Mouse (Mus musculus) T-helper 2 cell (primary cell): ENCODE results near the gene Pigm.

ENCODE experiments used
- in situ Hi-C: fragments of 300-600 bp; cut with MboI, MseI; formaldehyde crosslinking; loops from one replicate; pipeline ENCODE4 v1.15.1; 2025; ENCODE audit warnings: high pct_unique_total_duplicates

Gene Pigm

GRCm38 (mm10) chr1:172352001-172352400 is 24.3 kb upstream of the Pigm start:
- in situ Hi-C loops, result no loop called here

- in situ Hi-C loops, result no loop called here
These were observed 23.9 kb upstream of the Pigm start for GRCm38 (mm10) chr1:172352453-172352852.

DNA sequence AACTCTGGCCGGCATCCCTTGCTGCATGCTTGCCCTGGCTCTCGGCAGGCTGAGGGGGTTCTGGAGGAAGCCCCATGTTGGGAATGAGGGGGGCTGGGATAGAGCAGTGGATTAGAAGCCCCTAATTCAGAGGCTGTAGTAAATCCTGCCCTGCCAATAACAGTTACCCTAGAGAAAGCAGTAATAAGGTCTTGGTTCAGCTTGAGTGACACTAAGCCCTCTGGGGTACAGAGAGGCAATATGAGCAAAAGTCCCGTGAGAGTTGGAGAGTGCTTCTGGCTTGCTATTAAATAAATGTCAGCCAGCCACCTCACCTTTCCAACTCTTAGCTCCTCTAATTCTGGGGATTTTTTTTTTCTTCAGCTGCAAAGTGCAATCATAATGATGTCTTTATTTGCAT is 21.0 kb upstream of the Pigm start:
- in situ Hi-C loops, result no loop called here

GRCm38 (mm10) chr1:172357550-172357949 is 18.8 kb upstream of the Pigm start:
- in situ Hi-C loops, result no loop called here

DNA sequence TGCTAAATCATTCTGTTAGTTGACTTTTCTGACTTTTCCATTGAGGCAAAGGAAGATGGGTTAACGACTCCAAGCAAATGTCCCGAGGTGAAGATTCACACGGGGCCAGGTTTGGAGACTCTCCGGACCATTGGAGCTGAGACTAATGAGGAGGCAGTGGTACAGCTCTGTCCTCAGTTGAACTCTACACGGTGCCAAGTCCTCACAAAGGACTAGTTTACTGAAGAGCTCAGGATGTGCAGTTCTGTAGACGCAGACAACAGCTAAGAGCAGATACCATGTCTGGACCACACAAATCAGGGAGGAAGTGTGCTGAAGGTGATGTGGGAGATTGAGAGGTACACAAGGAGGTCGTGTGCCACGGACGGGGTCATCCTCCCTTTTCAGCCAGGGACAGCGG is 18.0 kb upstream of the Pigm start:
- in situ Hi-C loops, result no loop called here

DNA sequence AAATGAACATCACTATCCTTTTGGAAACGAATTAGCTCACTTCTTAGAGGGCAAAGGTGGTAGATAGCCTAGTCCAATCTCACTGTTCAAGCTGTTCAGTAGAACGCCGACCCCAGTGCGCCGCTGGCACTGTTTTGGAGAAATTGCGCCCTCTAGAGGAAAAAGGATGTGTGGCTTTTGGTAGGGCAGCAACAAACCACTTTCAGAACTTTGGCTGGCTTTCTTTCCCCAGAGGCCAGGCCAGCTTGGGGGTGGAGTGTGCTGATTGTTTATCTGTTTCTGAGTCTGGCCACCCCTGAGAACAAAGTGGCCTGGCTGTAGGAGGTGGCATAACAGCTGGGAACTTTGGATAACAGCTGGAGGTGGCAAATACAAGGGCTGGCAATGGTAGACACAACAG is 11.7 kb upstream of the Pigm start:
- in situ Hi-C loops, result loop anchor here (5.0 kb wide), 1 partner anchor 32 kb away; no protein-coding TSS in a partner anchor

- in situ Hi-C loops, result loop anchor here (5.0 kb wide), 1 partner anchor 37 kb away; no protein-coding TSS in a partner anchor
These were observed 7.5 kb upstream of the Pigm start for GRCm38 (mm10) chr1:172368768-172369418.

GRCm38 (mm10) chr1:172376758-172377458 is 562 bp downstream of the Pigm start:
- in situ Hi-C loops, result no loop called here

DNA sequence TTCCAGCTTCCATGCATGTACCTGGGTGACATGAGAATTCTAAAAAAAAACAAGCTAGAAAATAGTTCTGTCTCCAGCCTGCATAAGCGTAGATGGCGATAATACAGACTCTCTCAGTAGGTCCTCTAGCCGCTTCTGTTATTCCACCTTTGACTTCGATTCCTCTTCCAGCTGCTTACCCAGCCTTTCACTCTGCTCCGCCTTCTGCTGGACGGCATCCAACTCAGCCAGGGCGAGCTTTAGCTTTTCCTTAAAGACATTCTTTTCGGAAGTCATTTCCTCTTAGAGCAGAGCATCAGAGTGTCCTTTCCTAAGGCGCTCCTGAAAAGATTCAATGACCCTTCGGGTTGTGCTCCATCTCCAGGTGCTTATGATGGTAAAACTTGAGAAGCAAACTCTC is 3.7 kb downstream of the Pigm start:
- in situ Hi-C loops, result no loop called here

DNA sequence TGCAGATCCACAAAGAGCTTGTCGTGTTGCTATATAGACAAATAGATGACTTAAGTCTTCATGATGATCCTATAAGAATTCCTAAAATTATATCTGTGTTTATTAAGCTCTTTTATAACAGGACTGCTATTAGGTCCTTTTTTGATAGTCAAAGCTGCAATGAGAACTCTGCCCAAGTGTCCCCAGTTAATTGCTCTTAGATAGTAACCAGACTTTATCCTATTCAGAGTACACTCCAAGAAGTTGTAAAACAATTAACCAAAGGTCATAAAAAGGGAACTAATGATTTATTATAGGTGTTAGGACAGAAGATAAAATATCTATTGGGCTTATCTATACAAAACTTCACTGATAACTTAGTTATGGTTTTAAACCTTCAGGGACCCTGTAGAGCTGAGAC is 5.7 kb downstream of the Pigm start:
- in situ Hi-C loops, result no loop called here

DNA sequence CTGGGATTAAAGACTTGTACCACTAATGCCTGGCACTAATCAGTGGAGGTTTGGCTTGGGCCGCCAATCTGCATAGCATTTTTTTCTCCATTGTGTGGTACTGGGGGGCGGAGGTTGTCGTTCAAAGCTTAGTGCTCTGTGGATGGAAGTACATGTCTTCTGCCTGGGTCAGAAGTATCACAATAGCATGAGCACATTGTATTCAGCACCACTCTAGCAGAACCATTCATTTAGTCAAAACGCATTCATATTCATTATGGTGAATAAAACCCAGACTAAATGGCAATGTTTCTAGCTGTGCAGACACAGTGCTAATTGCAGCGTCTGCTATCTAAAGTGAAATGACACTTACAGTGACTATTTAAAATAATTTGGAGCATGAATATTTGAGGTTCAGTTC is 10.9 kb downstream of the Pigm start:
- in situ Hi-C loops, result no loop called here

- in situ Hi-C loops, result no loop called here
These were observed 14.4 kb downstream of the Pigm start for GRCm38 (mm10) chr1:172390769-172391168.

DNA sequence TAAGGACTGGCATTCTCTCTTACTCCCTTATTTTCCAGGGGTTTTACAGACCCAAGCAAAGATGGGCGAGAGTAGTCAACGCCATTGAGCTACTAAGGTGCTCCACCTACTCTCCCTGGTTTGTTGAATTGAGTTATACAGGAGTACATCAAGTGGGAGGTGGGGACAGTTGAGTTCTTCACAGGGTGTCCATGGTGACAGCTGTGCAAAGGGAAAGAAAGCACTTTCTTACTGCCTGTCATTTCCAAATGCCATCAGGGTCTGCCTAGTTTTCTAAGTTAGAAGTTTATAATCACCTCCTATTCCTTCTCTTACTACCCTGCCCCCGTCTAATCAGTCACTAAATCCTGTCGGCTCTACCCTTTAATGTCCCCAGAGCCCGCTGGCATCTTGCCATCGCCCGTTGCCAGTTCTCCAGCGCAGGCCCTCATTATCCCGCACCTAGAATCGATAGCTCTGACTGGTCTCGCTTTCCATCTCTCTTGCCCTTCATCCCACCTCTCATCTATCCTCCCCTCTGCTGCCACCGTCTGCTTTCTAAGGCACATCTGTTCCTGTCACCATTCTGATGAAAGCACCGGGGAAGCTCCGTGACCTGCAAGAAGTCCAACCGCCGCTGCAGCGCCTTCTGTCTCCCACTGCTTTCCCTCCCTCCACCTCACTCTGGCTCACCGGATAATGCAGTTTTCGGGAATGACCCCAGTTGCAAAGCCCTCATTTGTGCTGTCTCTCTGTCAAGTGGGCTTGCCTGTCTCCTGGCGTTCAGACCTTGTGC is 15.6 kb downstream of the Pigm start:
- in situ Hi-C loops, result no loop called here

DNA sequence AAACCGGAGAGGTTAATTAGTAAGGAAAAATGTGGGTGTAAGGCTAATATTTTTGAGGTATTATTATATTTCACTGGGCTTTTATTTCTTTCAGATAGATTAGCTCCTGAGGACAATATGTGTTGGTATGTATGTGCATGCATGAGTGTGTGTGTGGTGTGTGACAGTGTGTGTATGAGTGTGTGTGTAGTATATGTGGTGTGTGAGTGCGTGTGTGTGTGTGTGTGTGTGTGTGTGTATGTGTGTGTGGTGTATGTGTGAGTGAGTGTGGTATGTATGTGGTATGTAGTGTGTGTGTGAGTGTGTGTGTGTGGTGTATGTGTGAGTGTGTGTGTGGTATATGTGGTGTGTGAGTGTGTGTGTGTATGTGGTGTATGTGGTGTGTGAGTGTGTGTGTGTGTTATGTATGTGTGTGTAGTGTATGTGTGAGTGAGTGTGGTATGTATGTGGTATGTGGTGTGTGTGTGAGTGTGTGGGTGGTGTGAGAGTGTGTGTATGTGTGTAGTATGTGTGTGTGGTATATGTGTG is 16.4 kb downstream of the Pigm start:
- in situ Hi-C loops, result no loop called here

DNA sequence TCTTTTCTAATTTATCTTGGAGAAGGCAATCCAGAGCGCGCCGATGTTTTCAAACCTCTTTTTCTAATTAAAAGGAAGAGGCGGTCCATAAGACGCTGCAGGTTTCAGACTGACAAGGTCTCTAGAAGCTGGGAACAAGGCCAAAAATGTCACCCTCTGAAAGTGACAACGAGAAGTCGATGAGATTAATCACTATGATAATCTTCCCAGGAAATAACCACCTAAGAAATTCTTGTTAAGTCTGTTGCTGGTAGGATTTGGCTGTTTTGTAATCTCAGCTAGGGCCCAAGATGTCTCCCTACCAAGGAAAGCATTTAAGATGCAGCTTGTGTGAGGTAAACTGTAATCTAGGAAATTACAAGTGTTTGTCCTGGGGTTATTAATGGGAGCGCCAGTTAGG is 17.4 kb downstream of the Pigm start:
- in situ Hi-C loops, result no loop called here

GRCm38 (mm10) chr1:172396996-172397752 is 20.8 kb downstream of the Pigm start:
- in situ Hi-C loops, result no loop called here

DNA sequence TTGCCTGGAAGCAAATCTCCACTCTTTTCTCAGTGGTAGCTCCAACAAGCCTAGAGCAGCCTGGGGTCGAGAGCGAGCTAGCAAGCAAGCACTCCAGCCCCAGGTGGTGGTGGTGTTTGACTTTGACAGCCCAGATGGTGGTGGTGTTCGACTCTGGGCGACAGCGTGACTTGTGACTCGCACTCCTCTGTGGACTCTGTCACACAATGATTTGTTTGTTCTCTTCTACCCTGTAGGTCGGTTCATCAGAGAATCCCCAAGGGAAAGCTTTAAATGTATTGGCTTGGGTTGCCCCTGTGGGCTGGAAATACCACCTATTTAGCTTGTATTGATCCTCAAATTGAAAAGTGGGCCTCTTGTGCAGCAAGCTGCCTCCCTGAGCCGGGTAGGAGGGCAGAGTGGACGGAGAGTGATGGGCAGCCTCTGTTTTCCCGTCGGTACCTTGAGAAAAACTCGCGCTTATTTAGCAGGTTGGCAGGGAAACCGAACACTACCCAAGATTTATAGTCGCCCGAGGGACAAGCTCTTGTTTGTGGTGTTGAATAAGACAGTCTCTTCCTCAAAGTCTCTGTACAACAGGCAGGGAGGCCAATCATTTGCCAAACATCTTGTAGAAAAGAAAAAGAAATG is 29.8 kb downstream of the Pigm start:
- in situ Hi-C loops, result loop anchor here (25.0 kb wide), 1 partner anchor 981 kb away; no protein-coding TSS in a partner anchor

- in situ Hi-C loops, result loop anchor here (25.0 kb wide), 1 partner anchor 978 kb away; no protein-coding TSS in a partner anchor
These were observed 32.6 kb downstream of the Pigm start for GRCm38 (mm10) chr1:172408996-172409395.

DNA sequence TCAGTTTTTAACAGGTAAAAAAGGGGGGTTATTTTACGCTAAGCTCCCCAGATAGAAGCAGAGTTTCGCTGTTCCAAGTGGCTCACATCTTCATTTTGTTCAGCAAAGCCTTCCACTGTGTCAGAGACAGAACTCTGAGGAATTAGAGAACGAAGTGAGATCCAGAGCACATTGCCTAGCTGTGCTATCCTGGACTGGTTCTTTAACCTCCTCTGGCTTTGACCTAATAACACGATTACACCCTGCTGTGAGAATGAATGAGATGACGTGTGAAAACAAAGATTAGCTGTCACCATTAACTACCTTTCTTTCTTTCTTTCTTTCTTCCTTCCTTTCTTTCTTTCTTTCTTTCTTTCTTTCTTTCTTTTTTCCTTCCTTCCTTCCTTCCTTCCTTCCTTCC is 33.1 kb downstream of the Pigm start:
- in situ Hi-C loops, result loop anchor here (25.0 kb wide), 1 partner anchor 978 kb away; no protein-coding TSS in a partner anchor

- in situ Hi-C loops, result loop anchor here (5.0 to 25.0 kb wide), 3 partner anchors 71 to 976 kb away; partner anchors contain the start of genes Dusp23 and Igsf9
These were observed 34.5 kb downstream of the Pigm start for GRCm38 (mm10) chr1:172410806-172411205.

DNA sequence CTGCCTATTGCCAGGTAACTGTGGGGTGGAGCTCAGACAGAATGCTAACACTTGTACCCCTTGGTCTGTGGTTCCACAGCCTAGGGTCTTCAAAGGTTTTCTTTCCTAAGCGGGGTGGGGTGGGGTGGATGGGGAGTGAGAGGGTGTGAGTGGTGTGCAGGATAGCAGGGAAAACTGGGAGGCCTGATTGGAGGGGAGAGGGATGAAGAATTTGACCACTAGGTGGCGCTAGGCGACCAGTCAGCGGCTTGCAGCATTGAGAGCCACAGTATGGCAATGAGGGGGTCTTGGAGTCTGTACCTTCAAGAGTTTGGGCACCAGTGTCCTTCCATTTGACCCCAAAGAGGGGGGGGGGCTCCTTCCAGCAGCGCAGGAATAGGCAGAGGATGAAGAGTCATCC is 35.9 kb downstream of the Pigm start:
- in situ Hi-C loops, result loop anchor here (5.0 to 25.0 kb wide), 3 partner anchors 70 to 975 kb away; partner anchors contain the start of genes Dusp23 and Igsf9
